10 mouse cellular contexts compared by ENCODE assay signal in genomic region chr7:89773926-89774325, GRCm38 (mm10).
DNase-seq lines count a peak whose midpoint lies in the region; ATAC-seq lines count a peak whose summit lies in the region.
"Had no signal": no experiment of that assay in that cellular context is flagged by ENCODE, and none has a peak within 500 bp of the region (broad histone marks: within the 10 kb centered on the region; RNA-seq: fewer than 3 reads in every experiment).

No protein-coding gene starts in this region.

- no peaks in the 10 kb centered on the region for H3K9me3 ChIP-seq in hindbrain, embryonic 10.5 days
- H3K9me3 ChIP-seq in hindbrain, embryonic 13.5 days = no peaks in the 10 kb centered on the region
- no peaks in the 10 kb centered on the region for H3K9me3 ChIP-seq in stomach, embryonic 16.5 days (replicated peaks; ENCODE audit: control insufficient read depth, low read length)

- no peak overlapping the region for H3K4me2 ChIP-seq in hindbrain, embryonic 13.5 days
- no peak overlapping the region for H3K4me2 ChIP-seq in stomach, embryonic 16.5 days (ENCODE audit: low read depth, low read length)
- H3K4me2 ChIP-seq: midbrain, embryonic 11.5 days had no signal

- H3K27me3 ChIP-seq in hindbrain, embryonic 10.5 days (ENCODE audit: insufficient read depth, poor library complexity, severe bottlenecking) = peaks cover 34% of the 10 kb centered on the region
- peaks cover 10% of the 10 kb centered on the region for H3K27me3 ChIP-seq in hindbrain, embryonic 13.5 days
- H3K27me3 ChIP-seq in stomach, embryonic 16.5 days (ENCODE audit: control insufficient read depth, insufficient read depth, low read length) = no peaks in the 10 kb centered on the region

- peak overlapping the region; percentile 67; the same call in 1 of the 2 replicates for H3K27ac ChIP-seq in hindbrain, embryonic 10.5 days
- H3K27ac ChIP-seq in hindbrain, embryonic 13.5 days = no peak overlapping the region
- H3K27ac ChIP-seq in stomach, embryonic 16.5 days (ENCODE audit: low read length) = peak overlapping the region; percentile 72

- H3K4me3 ChIP-seq in hindbrain, embryonic 10.5 days = no peak overlapping the region
- H3K4me3 ChIP-seq in hindbrain, embryonic 13.5 days = no peak overlapping the region
- H3K4me3 ChIP-seq in stomach, embryonic 16.5 days (replicated peaks; ENCODE audit: low read length) = no peak overlapping the region
- H3K4me3 ChIP-seq: erythroblast, embryonic 14.5 days had no signal

- DNase-seq in hindbrain, embryonic 10.5 days (ENCODE audit: low spot score) = no peak
- peak; percentile 48 for DNase-seq in retina, postnatal 1 day
- no peak for DNase-seq in retina, embryonic 14.5 days (ENCODE audit: low spot score)
- peak; percentile 71 for DNase-seq in fibroblast of lung, adult 2 months (ENCODE audit: low read depth)

- H3K4me1 ChIP-seq in hindbrain, embryonic 10.5 days (replicated peaks) = peaks cover 31% of the 10 kb centered on the region
- H3K4me1 ChIP-seq in hindbrain, embryonic 13.5 days (replicated peaks) = peaks cover 15% of the 10 kb centered on the region; the same call in 1 of the 2 replicates
- H3K4me1 ChIP-seq in stomach, embryonic 16.5 days (ENCODE audit: control insufficient read depth, insufficient read depth, low read length) = peaks cover 18% of the 10 kb centered on the region

- no peak for ATAC-seq in hindbrain, embryonic 13.5 days (ENCODE audit: low FRiP score)
- ATAC-seq in stomach, embryonic 16.5 days (ENCODE audit: insufficient read depth, low FRiP score) = no peak
- no peak for ATAC-seq in erythroid progenitor cell, adult 5-6 weeks (replicated peaks; ENCODE audit: low FRiP score, poor library complexity, severe bottlenecking)
- no peak for ATAC-seq in megakaryocyte-erythroid progenitor cell, adult 5-6 weeks (replicated peaks; ENCODE audit: low FRiP score, low TSS enrichment, poor library complexity, severe bottlenecking)

- WGBS in hindbrain, embryonic 10.5 days = 12% methylated on average over 2 of the region's 2 CpGs
- 2% methylated on average over 2 of the region's 2 CpGs for WGBS in hindbrain, embryonic 13.5 days
- 20% methylated on average over 2 of the region's 2 CpGs for WGBS in stomach, embryonic 16.5 days

- H3K9ac ChIP-seq in hindbrain, embryonic 13.5 days = no peak overlapping the region
- H3K9ac ChIP-seq in stomach, embryonic 16.5 days (ENCODE audit: low read length) = no peak overlapping the region

- no peaks in the 10 kb centered on the region for H3K36me3 ChIP-seq in hindbrain, embryonic 10.5 days
- H3K36me3 ChIP-seq in hindbrain, embryonic 13.5 days = no peaks in the 10 kb centered on the region
- no peaks in the 10 kb centered on the region for H3K36me3 ChIP-seq in stomach, embryonic 16.5 days (ENCODE audit: control insufficient read depth, insufficient read depth, low read length)

Comparison
In these comparisons a context has a peak if more than half of its experiments do, and no peak if none do; other contexts are left out.
1. DNase-seq: peak in retina, postnatal 1 day (single experiment) and fibroblast of lung, adult 2 months (single experiment); none in hindbrain, embryonic 10.5 days (single experiment) and retina, embryonic 14.5 days (single experiment).